Mouse (Mus musculus) c-Kit-positive CD71-positive TER-119-negative erythroid progenitor cells, embryonic 14.5 days (primary cell): ENCODE measurements at regions not wholly inside any gene's neighbourhood (a gene's known extent, or its start where the extent isn't known, plus 50 kb on each side); places are given as distances from the start of the nearest gene placed in this dataset.

Experiments
- DNase-seq: peaks from one replicate; pipeline ENCODE4 v3.0.0-alpha.2; 2013; ENCODE audit warnings: low read depth

DNA sequence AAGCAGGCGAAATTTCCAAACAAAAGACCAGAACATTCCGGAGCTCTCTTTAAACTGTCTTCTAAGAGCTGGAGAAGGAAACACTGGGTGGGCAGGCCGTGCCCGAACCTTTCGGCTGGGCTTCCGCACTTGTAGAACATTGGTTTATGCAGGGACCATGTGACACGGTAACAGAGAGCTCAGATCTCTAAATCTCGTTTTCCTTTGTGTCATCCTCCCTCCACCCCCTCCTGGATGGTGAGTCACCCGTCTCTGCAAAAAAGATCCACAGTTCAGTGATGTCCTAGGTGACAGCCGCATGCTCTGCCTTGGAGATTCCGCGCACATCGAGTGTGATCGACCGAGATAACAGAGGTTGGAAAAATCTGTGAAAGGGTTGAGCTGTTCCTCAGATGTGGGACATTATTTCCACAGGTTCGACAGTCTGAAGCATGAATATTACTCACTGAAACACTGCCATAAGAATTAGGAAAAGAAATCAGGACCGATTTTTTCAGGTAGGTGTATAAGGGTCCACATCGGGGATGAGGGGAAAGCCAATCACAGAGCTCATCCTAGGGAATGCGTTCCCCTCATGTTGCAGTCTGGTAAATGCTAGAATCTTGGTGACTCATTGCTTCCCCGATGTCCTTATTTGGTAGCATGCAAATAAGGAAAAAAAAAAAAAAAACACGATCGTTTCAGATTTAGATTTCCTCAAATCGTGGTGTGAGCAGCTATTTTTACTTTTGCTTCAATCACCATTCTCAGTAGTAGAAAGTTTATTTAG lies 70.0 kb upstream of the Foxo1 start:
- DNase-seq: no peak

GRCm38 (mm10) chr3:52198751-52199738 lies 69.1 kb upstream of the Foxo1 start:
- peak; percentile 8 for DNase-seq

DNA sequence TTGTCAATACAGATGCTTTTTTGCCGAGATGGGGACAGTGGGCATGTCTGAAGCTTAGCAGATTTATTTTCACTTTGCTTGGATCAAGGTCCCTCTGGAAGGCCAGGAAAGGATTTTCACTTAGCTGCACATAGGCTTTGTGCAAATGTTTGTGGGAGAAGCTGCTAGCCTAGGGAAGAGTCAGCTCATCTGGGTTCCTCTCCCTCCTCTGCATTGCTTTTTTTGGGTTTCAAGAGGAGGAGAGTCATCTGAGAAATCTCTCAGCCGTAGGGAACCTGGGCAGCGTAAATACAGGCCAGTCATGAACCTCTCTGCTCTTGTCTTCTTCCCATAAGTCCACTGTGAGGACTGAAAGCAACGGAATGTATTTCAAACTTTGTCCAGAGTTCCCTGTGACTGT lies 68.0 kb upstream of the Foxo1 start:
- no peak for DNase-seq

DNA sequence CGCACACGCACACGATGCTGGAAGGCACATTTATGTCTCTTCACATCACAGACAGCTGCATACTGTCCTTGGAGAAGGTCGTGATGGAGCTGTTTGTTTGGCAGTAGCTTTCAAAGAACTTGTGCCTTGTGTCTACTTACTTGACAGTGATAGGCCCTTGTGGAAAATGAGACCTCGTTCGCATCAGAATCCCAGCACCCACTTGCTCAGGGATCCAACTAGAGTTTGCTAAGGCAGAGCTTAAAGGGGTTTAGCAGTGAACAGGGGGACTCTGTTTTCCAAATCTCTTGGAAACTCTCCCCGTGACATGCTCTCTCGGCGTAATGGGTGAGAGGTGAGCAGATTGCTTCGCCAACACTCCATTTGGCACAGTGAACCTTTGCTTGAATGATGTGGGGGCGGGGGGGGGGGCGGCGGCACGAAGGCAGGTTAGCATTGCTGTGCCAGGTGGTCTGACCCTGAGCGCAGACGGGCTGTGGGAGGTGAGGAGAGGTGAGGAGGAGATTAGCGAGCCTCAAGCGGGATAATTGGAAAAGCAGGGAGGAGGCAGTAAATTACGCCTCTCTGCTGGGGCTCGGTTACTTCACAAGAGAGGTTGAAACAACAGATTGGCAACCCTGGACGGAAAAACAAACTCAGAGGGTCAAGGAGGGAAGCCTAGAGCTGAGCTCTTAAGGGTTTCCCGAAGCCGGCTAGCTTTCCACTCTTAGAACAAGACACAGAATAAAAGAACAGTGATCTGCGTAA lies 57.4 kb upstream of the Foxo1 start:
- no peak for DNase-seq

DNA sequence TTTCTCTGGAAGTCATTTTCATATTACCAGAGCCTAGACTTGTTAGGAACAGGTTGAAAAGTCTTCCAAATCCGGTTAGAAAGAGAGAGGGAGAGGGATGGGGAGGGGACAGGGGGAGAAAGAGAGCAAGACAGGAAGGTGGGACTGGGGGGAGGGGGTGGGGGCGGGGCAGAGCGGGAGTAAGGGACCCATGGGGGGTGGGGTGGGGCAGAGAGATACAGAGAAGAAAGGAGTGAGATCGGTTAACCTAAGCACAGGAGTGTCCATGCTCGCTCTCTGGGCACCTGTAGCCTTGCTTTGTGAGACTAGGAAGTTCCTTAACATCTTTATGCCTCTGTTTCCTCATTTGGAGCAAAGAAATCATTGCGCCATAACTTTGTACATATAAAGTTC lies 56.8 kb upstream of the Foxo1 start:
- DNase-seq: no peak

DNA sequence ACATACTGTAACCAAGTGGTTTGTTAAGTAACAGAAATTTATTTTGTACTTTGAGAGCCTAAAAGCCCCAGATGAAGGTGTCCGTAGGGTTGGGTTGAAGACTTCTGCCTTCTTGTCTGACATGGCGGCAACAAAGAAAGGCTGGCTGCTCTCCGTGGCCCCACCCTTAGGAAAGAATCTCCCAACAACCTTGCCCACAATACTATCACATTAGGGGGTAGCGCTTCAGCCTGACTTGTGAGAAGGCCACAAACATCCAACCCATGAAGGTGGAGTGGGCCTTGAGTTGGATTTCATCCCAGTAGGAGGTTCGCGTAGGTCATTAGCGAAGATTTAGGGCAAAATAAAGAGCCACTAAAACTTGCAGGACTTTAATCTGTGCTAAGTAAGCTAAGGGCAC lies 54.0 kb upstream of the Foxo1 start:
- no peak for DNase-seq

GRCm38 (mm10) chr3:52215083-52215482 lies 53.1 kb upstream of the Foxo1 start:
- DNase-seq: no peak
